Mouse (Mus musculus): ENCODE measurements around the gene Cat. TPM values are rescaled to one million over a fixed set of nuclear protein-coding genes. Genes with fewer than 3 reads are reported as not detected.

The Cat gene
- polyA plus RNA-seq, 1 experiment from 2014 or later = 309 TPM

DNA sequence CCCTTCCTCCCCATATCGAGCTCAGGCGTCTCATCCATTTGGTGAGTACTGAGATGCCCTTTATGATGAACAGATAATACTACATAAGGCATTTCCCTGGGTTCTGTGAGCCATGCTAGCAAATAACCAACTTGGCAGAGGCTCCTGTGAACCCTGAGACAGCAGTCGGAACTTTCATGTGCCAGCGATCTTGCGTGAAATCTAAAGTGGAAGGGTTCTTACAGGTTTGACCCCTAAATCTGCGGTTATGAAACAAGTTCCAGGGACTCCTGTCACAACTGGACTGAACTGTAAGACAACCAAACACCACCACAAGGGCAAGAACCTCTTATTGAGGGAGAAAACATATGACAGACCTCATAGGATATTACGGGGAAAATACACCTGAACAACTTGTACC lies 29.2 kb downstream of the Cat start:
- Histone ChIP-seq H3K9ac (ENCODE audit: low read depth, low read length) (no peak overlapping the region), H3K4me1 (ENCODE audit: control insufficient read depth, low read depth, low read length) (peaks cover 16% of the 10 kb centered on the region), H3K4me2 (ENCODE audit: low read depth, low read length) (no peak overlapping the region), H3K27ac (ENCODE audit: low read length) (no peak overlapping the region), H3K27me3 (ENCODE audit: control insufficient read depth, insufficient read depth, low read depth, low read length) (no peaks in the 10 kb centered on the region), H3K4me3 (ENCODE audit: low read depth, low read length) (no peak overlapping the region), H3K36me3 (ENCODE audit: control insufficient read depth, insufficient read depth) (peaks cover 89% of the 10 kb centered on the region), H3K9me3 (replicated peaks; ENCODE audit: control insufficient read depth, low read length) (no peaks in the 10 kb centered on the region)
- ATAC-seq (ENCODE audit: low read depth) = no peak
- 90% methylated on average over 7 of the region's 7 CpGs for WGBS (ENCODE audit: insufficient replicate concordance)

DNA sequence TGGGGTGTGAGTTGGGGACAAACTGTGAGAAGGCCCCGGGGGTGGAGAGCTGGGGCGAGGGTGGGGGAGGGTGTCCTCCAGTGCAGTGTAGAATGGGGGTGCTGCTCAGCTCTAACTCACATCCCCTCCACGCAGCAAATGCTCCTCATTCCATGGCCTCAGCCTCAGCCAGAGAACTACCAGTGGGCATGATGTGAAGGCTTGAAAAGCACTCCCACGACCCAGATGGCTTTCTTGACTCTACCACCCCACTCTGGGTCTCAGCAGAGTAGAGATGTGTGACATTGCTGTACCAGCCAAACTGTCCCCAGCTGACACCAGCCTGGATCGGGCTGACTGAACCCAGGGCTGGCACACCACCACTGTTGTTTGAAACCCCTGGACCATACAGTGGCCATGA lies 32.4 kb downstream of the Cat start:
- no peaks in the 10 kb centered on the region for H3K27me3 ChIP-seq (ENCODE audit: control insufficient read depth, insufficient read depth, low read depth, low read length)
- H3K27ac ChIP-seq (ENCODE audit: low read length) = no peak overlapping the region
- H3K4me3 ChIP-seq (ENCODE audit: low read depth, low read length) = no peak overlapping the region
- peaks cover 58% of the 10 kb centered on the region for H3K36me3 ChIP-seq (ENCODE audit: control insufficient read depth, insufficient read depth)
- no peaks in the 10 kb centered on the region for H3K9me3 ChIP-seq (replicated peaks; ENCODE audit: control insufficient read depth, low read length)
- H3K9ac ChIP-seq (ENCODE audit: low read depth, low read length) = no peak overlapping the region
- ATAC-seq (ENCODE audit: low read depth) = no peak
- no peaks in the 10 kb centered on the region for H3K4me1 ChIP-seq (ENCODE audit: control insufficient read depth, low read depth, low read length)
- WGBS (ENCODE audit: insufficient replicate concordance) = 85% methylated on average over 5 of the region's 5 CpGs
- no peak overlapping the region for H3K4me2 ChIP-seq (ENCODE audit: low read depth, low read length)

- Histone ChIP-seq H3K27me3 (ENCODE audit: control insufficient read depth, insufficient read depth, low read depth, low read length) (no peaks in the 10 kb centered on the region), H3K27ac (ENCODE audit: low read length) (no peak overlapping the region), H3K9ac (ENCODE audit: low read depth, low read length) (no peak overlapping the region), H3K9me3 (replicated peaks; ENCODE audit: control insufficient read depth, low read length) (no peaks in the 10 kb centered on the region), H3K4me2 (ENCODE audit: low read depth, low read length) (no peak overlapping the region), H3K4me3 (ENCODE audit: low read depth, low read length) (no peak overlapping the region), H3K36me3 (ENCODE audit: control insufficient read depth, insufficient read depth) (peaks cover 37% of the 10 kb centered on the region), H3K4me1 (ENCODE audit: control insufficient read depth, low read depth, low read length) (no peaks in the 10 kb centered on the region)
- no peak for ATAC-seq (ENCODE audit: low read depth)
- WGBS (ENCODE audit: insufficient replicate concordance) = 75% methylated on average over 8 of the region's 8 CpGs
These were observed 34.7 kb downstream of the Cat start for GRCm38 (mm10) chr2:103450267-103450666.

DNA sequence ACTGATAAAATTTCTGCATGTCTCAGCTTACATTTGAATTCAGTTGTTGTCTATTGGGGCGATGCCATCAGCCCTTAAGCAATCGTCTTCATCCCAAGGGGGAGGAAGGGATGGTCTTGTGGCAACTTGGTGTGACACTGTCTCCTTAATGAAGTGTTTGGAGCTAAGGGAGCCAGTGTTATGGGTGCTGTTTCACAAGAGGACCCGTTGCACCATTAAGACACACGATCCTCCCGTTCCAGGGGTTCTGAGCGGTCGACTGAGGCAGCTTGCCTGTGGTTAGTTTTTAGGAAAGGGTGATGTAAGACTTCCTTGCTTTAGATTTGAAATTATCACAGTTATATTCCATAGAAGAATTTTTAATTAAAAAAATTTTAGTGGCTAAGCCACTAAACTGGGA lies 35.1 kb downstream of the Cat start:
- Histone ChIP-seq H3K9ac (ENCODE audit: low read depth, low read length) (no peak overlapping the region), H3K4me2 (ENCODE audit: low read depth, low read length) (no peak overlapping the region), H3K9me3 (replicated peaks; ENCODE audit: control insufficient read depth, low read length) (no peaks in the 10 kb centered on the region), H3K27me3 (ENCODE audit: control insufficient read depth, insufficient read depth, low read depth, low read length) (no peaks in the 10 kb centered on the region), H3K4me1 (ENCODE audit: control insufficient read depth, low read depth, low read length) (no peaks in the 10 kb centered on the region), H3K36me3 (ENCODE audit: control insufficient read depth, insufficient read depth) (peaks cover 33% of the 10 kb centered on the region), H3K27ac (ENCODE audit: low read length) (no peak overlapping the region), H3K4me3 (ENCODE audit: low read depth, low read length) (no peak overlapping the region)
- 74% methylated on average over 7 of the region's 7 CpGs for WGBS (ENCODE audit: insufficient replicate concordance)
- no peak for ATAC-seq (ENCODE audit: low read depth)

- Histone ChIP-seq H3K36me3 (ENCODE audit: control insufficient read depth, insufficient read depth) (peaks cover 25% of the 10 kb centered on the region), H3K9me3 (replicated peaks; ENCODE audit: control insufficient read depth, low read length) (no peaks in the 10 kb centered on the region), H3K4me1 (ENCODE audit: control insufficient read depth, low read depth, low read length) (no peaks in the 10 kb centered on the region), H3K4me2 (ENCODE audit: low read depth, low read length) (no peak overlapping the region), H3K4me3 (ENCODE audit: low read depth, low read length) (no peak overlapping the region), H3K9ac (ENCODE audit: low read depth, low read length) (no peak overlapping the region), H3K27me3 (ENCODE audit: control insufficient read depth, insufficient read depth, low read depth, low read length) (no peaks in the 10 kb centered on the region), H3K27ac (ENCODE audit: low read length) (no peak overlapping the region)
- ATAC-seq (ENCODE audit: low read depth) = no peak
- WGBS (ENCODE audit: insufficient replicate concordance) = 41% methylated on average over 14 of the region's 14 CpGs
These were observed 35.9 kb downstream of the Cat start for GRCm38 (mm10) chr2:103448947-103449560.

GRCm38 (mm10) chr2:103446326-103446725 lies 38.6 kb downstream of the Cat start:
- Histone ChIP-seq H3K4me1 (ENCODE audit: control insufficient read depth, low read depth, low read length) (no peaks in the 10 kb centered on the region), H3K4me3 (ENCODE audit: low read depth, low read length) (no peak overlapping the region), H3K9ac (ENCODE audit: low read depth, low read length) (no peak overlapping the region), H3K27me3 (ENCODE audit: control insufficient read depth, insufficient read depth, low read depth, low read length) (no peaks in the 10 kb centered on the region), H3K27ac (ENCODE audit: low read length) (no peak overlapping the region), H3K36me3 (ENCODE audit: control insufficient read depth, insufficient read depth) (no peaks in the 10 kb centered on the region), H3K9me3 (replicated peaks; ENCODE audit: control insufficient read depth, low read length) (no peaks in the 10 kb centered on the region), H3K4me2 (ENCODE audit: low read depth, low read length) (no peak overlapping the region)
- 62% methylated on average over 6 of the region's 6 CpGs for WGBS (ENCODE audit: insufficient replicate concordance)
- no peak for ATAC-seq (ENCODE audit: low read depth)

GRCm38 (mm10) chr2:103445776-103446175 lies 39.2 kb downstream of the Cat start:
- H3K36me3 ChIP-seq (ENCODE audit: control insufficient read depth, insufficient read depth) = no peaks in the 10 kb centered on the region
- no peak overlapping the region for H3K4me3 ChIP-seq (ENCODE audit: low read depth, low read length)
- no peak overlapping the region for H3K9ac ChIP-seq (ENCODE audit: low read depth, low read length)
- WGBS (ENCODE audit: insufficient replicate concordance) = 43% methylated on average over 6 of the region's 6 CpGs
- H3K4me1 ChIP-seq (ENCODE audit: control insufficient read depth, low read depth, low read length) = no peaks in the 10 kb centered on the region
- no peak overlapping the region for H3K27ac ChIP-seq (ENCODE audit: low read length)
- no peaks in the 10 kb centered on the region for H3K9me3 ChIP-seq (replicated peaks; ENCODE audit: control insufficient read depth, low read length)
- no peaks in the 10 kb centered on the region for H3K27me3 ChIP-seq (ENCODE audit: control insufficient read depth, insufficient read depth, low read depth, low read length)
- H3K4me2 ChIP-seq (ENCODE audit: low read depth, low read length) = no peak overlapping the region
- no peak for ATAC-seq (ENCODE audit: low read depth)

- Histone ChIP-seq H3K4me3 (ENCODE audit: low read depth, low read length) (no peak overlapping the region), H3K27ac (ENCODE audit: low read length) (no peak overlapping the region), H3K27me3 (ENCODE audit: control insufficient read depth, insufficient read depth, low read depth, low read length) (no peaks in the 10 kb centered on the region), H3K36me3 (ENCODE audit: control insufficient read depth, insufficient read depth) (no peaks in the 10 kb centered on the region), H3K9ac (ENCODE audit: low read depth, low read length) (no peak overlapping the region), H3K4me1 (ENCODE audit: control insufficient read depth, low read depth, low read length) (no peaks in the 10 kb centered on the region; the same call in 1 of the 2 replicates), H3K4me2 (ENCODE audit: low read depth, low read length) (no peak overlapping the region), H3K9me3 (replicated peaks; ENCODE audit: control insufficient read depth, low read length) (no peaks in the 10 kb centered on the region)
- 4% methylated on average over 12 of the region's 12 CpGs for WGBS (ENCODE audit: insufficient replicate concordance)
- ATAC-seq (ENCODE audit: low read depth) = 0 out of 2 replicates have a peak, but pooled peaks have one; percentile 35
These were observed 45.2 kb downstream of the Cat start for GRCm38 (mm10) chr2:103439710-103440109.

- Histone ChIP-seq H3K9ac (ENCODE audit: low read depth, low read length) (no peak overlapping the region), H3K4me1 (ENCODE audit: control insufficient read depth, low read depth, low read length) (no peaks in the 10 kb centered on the region; the same call in 1 of the 2 replicates), H3K4me2 (ENCODE audit: low read depth, low read length) (no peak overlapping the region), H3K27ac (ENCODE audit: low read length) (no peak overlapping the region), H3K27me3 (ENCODE audit: control insufficient read depth, insufficient read depth, low read depth, low read length) (no peaks in the 10 kb centered on the region), H3K36me3 (ENCODE audit: control insufficient read depth, insufficient read depth) (no peaks in the 10 kb centered on the region), H3K9me3 (replicated peaks; ENCODE audit: control insufficient read depth, low read length) (no peaks in the 10 kb centered on the region), H3K4me3 (ENCODE audit: low read depth, low read length) (no peak overlapping the region)
- WGBS (ENCODE audit: insufficient replicate concordance) = 76% methylated on average over 11 of the region's 11 CpGs
- ATAC-seq (ENCODE audit: low read depth) = no peak
These were observed 45.8 kb downstream of the Cat start for GRCm38 (mm10) chr2:103439071-103439622.

All from liver, embryonic 16.5 days (tissue).